Mouse (Mus musculus) forebrain, embryonic 16.5 days (tissue): ENCODE data around the gene Galnt13. TPM values are rescaled to one million over a fixed set of nuclear protein-coding genes. Genes with fewer than 3 reads are reported as not detected.

ENCODE experiments used
- ATAC-seq: fragments of 200-750 bp; cut with Nextera tagmentation; 2 replicates; pipeline ENCODE4 v1.8.0; 2017; ENCODE audit warnings: mild to moderate bottlenecking, moderate library complexity
- H3K27ac ChIP-seq: fragments of 300-500 bp; sonication (generic); 2 replicates; pipeline ENCODE4 v1.5.1; 2014; ENCODE audit warnings: low read length, control low read depth
- H3K27me3 ChIP-seq: fragments of 300-500 bp; sonication (generic); replicated peaks from 2 replicates; pipeline ENCODE4 v1.6.1; 2014; ENCODE audit warnings: low read length; ENCODE audit not compliant: control insufficient read depth, insufficient read depth
- H3K36me3 ChIP-seq: fragments of 300-500 bp; sonication (generic); 2 replicates; pipeline ENCODE4 v1.6.1; 2014; ENCODE audit not compliant: control insufficient read depth, insufficient read depth
- H3K4me1 ChIP-seq: fragments of 300-500 bp; sonication (generic); replicated peaks from 2 replicates; pipeline ENCODE4 v1.6.1; 2014; ENCODE audit warnings: low read length; ENCODE audit not compliant: control insufficient read depth, insufficient read depth
- H3K4me2 ChIP-seq: fragments of 300-500 bp; sonication (generic); 2 replicates; pipeline ENCODE4 v1.6.1; 2014; ENCODE audit warnings: mild to moderate bottlenecking, low read length, control low read depth
- H3K4me3 ChIP-seq: fragments of 300-500 bp; sonication (generic); replicated peaks from 2 replicates; pipeline ENCODE4 v1.5.1; 2014; ENCODE audit warnings: mild to moderate bottlenecking, low read length, control low read depth
- H3K9ac ChIP-seq: fragments of 300-500 bp; sonication (generic); replicated peaks from 2 replicates; pipeline ENCODE4 v1.6.1; 2014; ENCODE audit warnings: low read depth, low read length, control low read depth
- H3K9me3 ChIP-seq: fragments of 300-500 bp; sonication (generic); 2 replicates; pipeline ENCODE4 v1.6.1; 2016; ENCODE audit warnings: low read length; ENCODE audit not compliant: control insufficient read depth
- WGBS: fragments of 180-500 bp; shearing (Covaris S2); extraction: QIAGEN DNeasy Blood & Tissue Kit; methylation state at CpG from one replicate; pipeline ENCODE4 v1.1.7; 2014; 5-methylcytosine and 5-hydroxymethylcytosine counted together
- polyA plus RNA-seq: library from polyadenylated mRNA; unstranded; fragments of >200 nt; fragmentation: Nextera tagmentation; extraction: Ambion mirVana; gene quantifications from 2 replicates; pipeline ENCODE4 v1.2.1, GENCODE M21; 2015

Gene Galnt13
- polyA plus RNA-seq, 1 experiment from 2014 or later = 4.5 TPM

DNA sequence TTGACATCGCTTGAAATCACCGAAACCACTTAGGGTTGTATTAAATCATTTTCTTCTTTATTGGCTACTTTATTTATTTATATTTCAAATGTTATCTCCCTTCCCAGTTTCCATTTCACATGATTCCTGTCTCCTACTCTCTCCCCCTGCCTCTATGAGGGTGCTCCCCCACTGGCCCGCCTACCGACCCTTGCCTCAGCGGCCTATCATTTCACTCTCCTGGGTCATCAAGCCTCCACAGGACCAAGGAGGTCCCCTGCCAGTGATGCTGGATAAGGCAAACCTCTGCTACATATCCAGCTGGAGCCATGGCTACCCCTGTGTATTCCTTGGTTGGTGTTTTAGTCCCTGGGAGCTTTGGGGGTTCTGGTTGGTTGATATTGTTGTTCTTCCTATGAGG, 667.4 kb downstream of the Galnt13 start:
- H3K9ac ChIP-seq = no peak overlapping the region
- H3K27me3 ChIP-seq = no peaks in the 10 kb centered on the region
- 96% methylated on average over 5 of the region's 5 CpGs for WGBS
- H3K27ac ChIP-seq = no peak overlapping the region
- no peaks in the 10 kb centered on the region for H3K9me3 ChIP-seq
- no peaks in the 10 kb centered on the region for H3K36me3 ChIP-seq
- H3K4me3 ChIP-seq = no peak overlapping the region
- no peaks in the 10 kb centered on the region for H3K4me1 ChIP-seq
- no peak for ATAC-seq
- H3K4me2 ChIP-seq = no peak overlapping the region

GRCm38 (mm10) chr2:55107828-55108227, 671.7 kb downstream of the Galnt13 start:
- no peak overlapping the region for H3K4me3 ChIP-seq
- ATAC-seq = peak; percentile 83
- 58% methylated on average over 3 of the region's 3 CpGs for WGBS
- no peak overlapping the region for H3K9ac ChIP-seq
- H3K27me3 ChIP-seq = no peaks in the 10 kb centered on the region
- H3K9me3 ChIP-seq = no peaks in the 10 kb centered on the region
- H3K4me1 ChIP-seq = no peaks in the 10 kb centered on the region
- no peaks in the 10 kb centered on the region for H3K36me3 ChIP-seq
- no peak overlapping the region for H3K27ac ChIP-seq
- no peak overlapping the region for H3K4me2 ChIP-seq

GRCm38 (mm10) chr2:55153089-55153488, 717.0 kb downstream of the Galnt13 start:
- no peaks in the 10 kb centered on the region for H3K9me3 ChIP-seq
- H3K36me3 ChIP-seq = no peaks in the 10 kb centered on the region
- no peak for ATAC-seq
- H3K9ac ChIP-seq = no peak overlapping the region
- no peak overlapping the region for H3K4me3 ChIP-seq
- no peaks in the 10 kb centered on the region for H3K4me1 ChIP-seq
- no peak overlapping the region for H3K27ac ChIP-seq
- H3K4me2 ChIP-seq = no peak overlapping the region
- H3K27me3 ChIP-seq = no peaks in the 10 kb centered on the region

GRCm38 (mm10) chr2:55164781-55165180, 728.7 kb downstream of the Galnt13 start:
- Histone ChIP-seq H3K9ac (no peak overlapping the region), H3K4me3 (no peak overlapping the region), H3K4me2 (no peak overlapping the region), H3K36me3 (no peaks in the 10 kb centered on the region), H3K4me1 (no peaks in the 10 kb centered on the region), H3K27ac (no peak overlapping the region), H3K9me3 (no peaks in the 10 kb centered on the region), H3K27me3 (no peaks in the 10 kb centered on the region)
- WGBS = 92% methylated on average over 3 of the region's 3 CpGs
- no peak for ATAC-seq
